Mouse (Mus musculus): ENCODE data around the gene Nrn1l.

Nrn1l gene

GRCm38 (mm10) chr8:105889756-105890465 lies 3.5 kb upstream of the Nrn1l start:
- in situ Hi-C loops (cut with MboI; ENCODE audit: unreplicated experiment in 2 of 2), result loop anchor here (5.0 kb wide), 2 partner anchors 37 to 127 kb away; no protein-coding TSS in a partner anchor

- in situ Hi-C loops (cut with MboI; ENCODE audit: unreplicated experiment in 2 of 2), result loop anchor here (5.0 kb wide), 2 partner anchors 36 to 126 kb away; no protein-coding TSS in a partner anchor
Measured at GRCm38 (mm10) chr8:105890870-105891269, 2.5 kb upstream of the Nrn1l start.

GRCm38 (mm10) chr8:105892432-105892831 lies 935 bp upstream of the Nrn1l start:
- in situ Hi-C loops (cut with MboI; ENCODE audit: unreplicated experiment in 2 of 2), result loop anchor here (5.0 kb wide), 2 partner anchors 35 to 125 kb away; no protein-coding TSS in a partner anchor

GRCm38 (mm10) chr8:105897801-105898480 lies 4.6 kb downstream of the Nrn1l start:
- in situ Hi-C loops (cut with MboI; ENCODE audit: unreplicated experiment in 2 of 2), result no loop called here

- in situ Hi-C loops (cut with MboI; ENCODE audit: unreplicated experiment in 2 of 2), result no loop called here
Measured at GRCm38 (mm10) chr8:105900180-105900940, 7.0 kb downstream of the Nrn1l start, which contains the start of gene Pskh1. Pskh1 (plus strand) TSS chr8:105900441.

GRCm38 (mm10) chr8:105900941-105901616 lies 7.7 kb downstream of the Nrn1l start:
- in situ Hi-C loops (cut with MboI; ENCODE audit: unreplicated experiment in 2 of 2), result no loop called here

- in situ Hi-C loops (cut with MboI; ENCODE audit: unreplicated experiment in 2 of 2), result no loop called here
Measured at GRCm38 (mm10) chr8:105919390-105919789, 26.0 kb downstream of the Nrn1l start.

- in situ Hi-C loops (cut with MboI; ENCODE audit: unreplicated experiment in 2 of 2), result loop anchor here (5.0 kb wide), 3 partner anchors 33 to 213 kb away; partner anchors contain the start of gene Nrn1l (in 1 of the 2)
Measured at GRCm38 (mm10) chr8:105925123-105925522, 31.8 kb downstream of the Nrn1l start.

GRCm38 (mm10) chr8:105930602-105931001 lies 37.2 kb downstream of the Nrn1l start:
- in situ Hi-C loops (cut with MboI; ENCODE audit: unreplicated experiment in 2 of 2), result loop anchor here in 1 of 2 experiments (5.0 to 10.0 kb wide), 2 partner anchors 213 to 326 kb away; partner anchors contain the start of gene Ripor1

GRCm38 (mm10) chr8:105931271-105931670 lies 37.9 kb downstream of the Nrn1l start:
- in situ Hi-C loops (cut with MboI; ENCODE audit: unreplicated experiment in 2 of 2), result loop anchor here in 1 of 2 experiments (5.0 to 10.0 kb wide), 2 partner anchors 214 to 326 kb away; partner anchors contain the start of gene Ripor1

- in situ Hi-C loops (cut with MboI; ENCODE audit: unreplicated experiment in 2 of 2), result loop anchor here in 1 of 2 experiments (5.0 to 10.0 kb wide), 2 partner anchors 215 to 328 kb away; partner anchors contain the start of gene Ripor1
Measured at GRCm38 (mm10) chr8:105932525-105932924, 39.2 kb downstream of the Nrn1l start.

- in situ Hi-C loops (cut with MboI; ENCODE audit: unreplicated experiment in 2 of 2), result loop anchor here in 1 of 2 experiments (5.0 to 10.0 kb wide), 2 partner anchors 216 to 329 kb away; partner anchors contain the start of gene Ripor1
Measured at GRCm38 (mm10) chr8:105933762-105934161, 40.4 kb downstream of the Nrn1l start, which contains the start of gene Ctrl. Ctrl (minus strand) TSS chr8:105933862.

- in situ Hi-C loops (cut with MboI; ENCODE audit: unreplicated experiment in 2 of 2), result loop anchor here (5.0 to 10.0 kb wide), 2 partner anchors 87 to 330 kb away; partner anchors contain the start of gene Ripor1 (in 1 of the 2)
Measured at GRCm38 (mm10) chr8:105935105-105935504, 41.7 kb downstream of the Nrn1l start.

- in situ Hi-C loops (cut with MboI; ENCODE audit: unreplicated experiment in 2 of 2), result loop anchor here (5.0 to 10.0 kb wide), 2 partner anchors 86 to 331 kb away; partner anchors contain the start of gene Ripor1 (in 1 of the 2)
Measured at GRCm38 (mm10) chr8:105935863-105936603, 42.7 kb downstream of the Nrn1l start.

GRCm38 (mm10) chr8:105936866-105937475 lies 43.6 kb downstream of the Nrn1l start:
- in situ Hi-C loops (cut with MboI; ENCODE audit: unreplicated experiment in 2 of 2), result loop anchor here (5.0 to 10.0 kb wide), 2 partner anchors 85 to 332 kb away; partner anchors contain the start of gene Ripor1 (in 1 of the 2)

GRCm38 (mm10) chr8:105937496-105938305 lies 44.3 kb downstream of the Nrn1l start:
- in situ Hi-C loops (cut with MboI; ENCODE audit: unreplicated experiment in 2 of 2), result loop anchor here (5.0 to 10.0 kb wide), 2 partner anchors 85 to 333 kb away; partner anchors contain the start of gene Ripor1 (in 1 of the 2)

- in situ Hi-C loops (cut with MboI; ENCODE audit: unreplicated experiment in 2 of 2), result loop anchor here (5.0 to 10.0 kb wide), 2 partner anchors 84 to 333 kb away; partner anchors contain the start of gene Ripor1 (in 1 of the 2)
Measured at GRCm38 (mm10) chr8:105938306-105938669, 44.9 kb downstream of the Nrn1l start, which contains the start of gene Psmb10. Psmb10 (minus strand) TSS chr8:105938444.
